Mouse (Mus musculus) MN1 (cell line): Measurements from ENCODE around the gene Crbn.

Experiments
- DNase-seq: peaks from one replicate; pipeline ENCODE4 v3.0.0-alpha.2; 2016; ENCODE audit warnings: low spot score

The Crbn gene

GRCm38 (mm10) chr6:106765892-106766291 lies 34.0 kb downstream of the Crbn start:
- no peak for DNase-seq

- DNase-seq, result no peak
Observed at GRCm38 (mm10) chr6:106761486-106761885, 38.4 kb downstream of the Crbn start.

- DNase-seq, result no peak
Observed at GRCm38 (mm10) chr6:106760473-106761218, 39.2 kb downstream of the Crbn start.

DNA sequence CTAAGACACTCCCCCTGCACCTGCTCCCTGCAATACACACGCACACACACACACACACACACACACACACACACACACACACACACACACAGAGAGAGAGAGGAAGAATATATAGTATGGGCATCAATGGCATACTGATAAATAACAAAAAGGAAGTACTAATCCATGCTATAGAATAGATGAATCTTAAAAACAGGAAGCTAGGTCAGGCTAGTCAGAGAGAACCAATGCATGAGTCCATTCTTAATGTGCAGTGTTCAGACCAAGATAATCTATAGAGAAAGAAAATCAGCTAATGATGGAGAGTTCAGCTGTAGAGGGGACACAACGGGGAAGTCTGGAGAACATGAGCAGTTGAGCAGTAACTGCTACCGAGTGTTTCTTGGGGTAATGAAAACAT lies 41.6 kb downstream of the Crbn start:
- no peak for DNase-seq

DNA sequence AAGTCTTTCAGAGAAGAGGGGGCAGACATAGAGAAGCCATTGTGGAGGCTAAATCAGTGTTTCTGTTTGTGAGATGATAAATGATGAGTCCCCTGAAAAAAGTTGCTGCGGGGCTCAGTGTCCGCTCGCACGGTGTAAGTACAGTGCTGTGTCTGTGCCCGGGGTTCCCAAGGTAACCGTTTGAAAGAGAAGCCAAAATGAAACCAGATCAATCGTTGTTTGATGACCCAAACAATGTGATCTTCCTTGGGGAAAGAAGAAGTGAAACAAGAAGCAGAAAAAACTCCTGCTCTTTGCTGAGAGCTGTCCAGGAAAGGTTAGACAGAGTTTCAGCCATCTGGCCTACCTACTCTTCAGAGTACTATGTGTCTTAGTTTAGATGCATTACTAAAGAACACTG lies 49.6 kb downstream of the Crbn start:
- DNase-seq, result no peak

GRCm38 (mm10) chr6:106748887-106749388 lies 50.9 kb downstream of the Crbn start, which contains the start of gene Il5ra:
Gene Il5ra, minus strand, starts transcription at chr6:106749037.
- no peak for DNase-seq

- DNase-seq, result no peak
Observed at GRCm38 (mm10) chr6:106747804-106748203, 52.1 kb downstream of the Crbn start.

DNA sequence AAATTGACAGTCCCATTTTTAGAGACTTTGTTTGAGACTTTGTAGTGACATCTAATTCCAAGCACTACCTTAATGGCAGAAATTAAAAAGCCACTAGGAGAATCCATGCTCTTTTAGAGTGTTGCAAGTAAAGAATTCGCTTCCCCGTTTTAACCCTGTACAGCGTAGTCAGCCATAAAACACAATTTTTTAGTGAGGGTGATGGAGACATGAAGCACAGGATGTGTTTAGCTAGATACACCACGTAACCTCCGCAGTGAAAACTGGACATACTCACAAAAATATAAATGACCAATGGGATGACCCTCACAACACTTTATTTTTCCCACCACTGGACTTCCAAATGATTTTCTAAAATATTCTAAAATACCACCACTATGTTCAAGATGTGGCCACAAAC lies 52.6 kb downstream of the Crbn start:
- DNase-seq, result no peak

- DNase-seq, result no peak
Observed at GRCm38 (mm10) chr6:106745673-106746394, 54.0 kb downstream of the Crbn start.

- no peak for DNase-seq
Observed at GRCm38 (mm10) chr6:106743556-106744233, 56.2 kb downstream of the Crbn start.

DNA sequence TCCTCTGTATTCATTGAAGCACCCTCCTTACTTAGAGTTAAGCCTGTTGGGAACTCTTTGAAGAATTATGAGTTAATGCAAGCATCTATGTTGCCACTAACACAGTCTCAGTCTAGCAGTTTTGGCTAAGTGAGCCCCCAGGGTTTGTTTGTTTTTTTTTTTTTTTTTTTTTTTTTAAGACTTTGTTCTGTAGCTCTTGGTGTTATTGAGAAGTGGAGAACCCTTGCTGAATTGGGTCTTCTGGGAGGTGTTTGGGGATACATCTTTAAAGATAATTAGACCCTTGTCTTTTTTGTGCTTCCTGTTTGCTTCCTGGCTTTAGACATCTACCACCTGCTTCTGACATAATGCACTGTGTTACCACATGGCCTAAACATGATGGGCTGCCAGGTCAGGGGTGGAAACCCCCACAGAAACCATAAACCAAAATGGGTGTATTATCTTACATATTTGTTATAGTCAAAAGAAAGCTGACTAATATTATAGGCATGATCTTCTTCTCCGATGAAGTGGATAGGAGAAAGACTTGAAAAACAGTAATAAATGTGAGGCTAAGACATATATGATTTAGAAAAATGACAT lies 59.5 kb downstream of the Crbn start:
- DNase-seq, result no peak

GRCm38 (mm10) chr6:106738229-106738628 lies 61.6 kb downstream of the Crbn start:
- DNase-seq, result no peak

DNA sequence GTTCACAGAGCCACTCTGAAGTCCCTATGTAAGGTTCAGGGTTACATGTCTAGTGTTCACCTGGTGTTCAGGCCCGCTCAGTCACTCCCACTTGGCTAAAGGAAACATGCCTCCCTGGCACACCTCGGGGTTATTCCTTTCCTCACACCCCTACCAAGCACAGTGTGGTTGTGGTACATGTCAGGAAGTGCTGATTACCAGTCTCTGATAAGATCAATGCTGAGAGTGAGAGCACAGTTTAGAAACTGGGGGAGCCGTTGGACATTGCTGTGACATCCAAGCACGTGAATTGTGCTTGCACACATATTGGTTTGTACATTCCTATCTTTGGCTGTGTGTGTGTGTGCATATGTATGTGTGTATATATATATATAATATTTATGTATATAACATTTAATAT lies 67.3 kb downstream of the Crbn start:
- DNase-seq, result no peak
